In genomic region chr19:5940173-5940572, GRCm38 (mm10) we compare ENCODE assay signal across 10 mouse cellular contexts. TPM values are rescaled to one million over a fixed set of nuclear protein-coding genes. Genes with fewer than 3 reads are reported as not detected.
DNase-seq lines count a peak whose midpoint lies in the region; ATAC-seq and TF ChIP-seq lines count a peak whose summit lies in the region.
"Had no signal": no experiment of that assay in that cellular context is flagged by ENCODE, and none has a peak within 500 bp of the region (broad histone marks: within the 10 kb centered on the region; RNA-seq: fewer than 3 reads in every experiment).

No protein-coding gene starts in this region.

- H3K4me2 ChIP-seq in midbrain, postnatal 0 days (ENCODE audit: low read depth, low read length, poor library complexity, severe bottlenecking): no peak overlapping the region
- no peak overlapping the region for H3K4me2 ChIP-seq in midbrain, embryonic 15.5 days
- no peak overlapping the region for H3K4me2 ChIP-seq in stomach, postnatal 0 days (replicated peaks; ENCODE audit: low read depth)
- H3K4me2 ChIP-seq in midbrain, embryonic 11.5 days: no peak overlapping the region

- intact Hi-C loops in heart, adult 2 months (cut with DNase I): loop anchor here (1.0 to 2.0 kb wide), 2 partner anchors 12 to 15 kb away; partner anchors contain the start of gene Cdc42ep2

- no peaks in the 10 kb centered on the region for H3K79me2 ChIP-seq in heart, adult 2 months (replicated peaks; ENCODE audit: control insufficient read depth, insufficient read depth, low read length)

- no peak overlapping the region for H3K27ac ChIP-seq in midbrain, postnatal 0 days (ENCODE audit: low read depth, low read length)
- no peak overlapping the region for H3K27ac ChIP-seq in midbrain, embryonic 15.5 days
- peak overlapping the region; percentile 73 for H3K27ac ChIP-seq in heart, adult 2 months
- peak overlapping the region; percentile 70 for H3K27ac ChIP-seq in stomach, postnatal 0 days (replicated peaks)
- H3K27ac ChIP-seq in midbrain, embryonic 11.5 days (ENCODE audit: low read depth, low read length): no peak overlapping the region

- H3K9me3 ChIP-seq in midbrain, postnatal 0 days (ENCODE audit: low read length): no peaks in the 10 kb centered on the region
- no peaks in the 10 kb centered on the region for H3K9me3 ChIP-seq in midbrain, embryonic 15.5 days
- no peaks in the 10 kb centered on the region for H3K9me3 ChIP-seq in stomach, postnatal 0 days (ENCODE audit: control insufficient read depth, low read length)
- H3K9me3 ChIP-seq in midbrain, embryonic 11.5 days (ENCODE audit: control insufficient read depth, low read length): no peaks in the 10 kb centered on the region

- H3K4me1 ChIP-seq in midbrain, postnatal 0 days (ENCODE audit: insufficient read depth, low read length): peaks cover 5% of the 10 kb centered on the region; the same call in 1 of the 2 replicates
- peaks cover 10% of the 10 kb centered on the region for H3K4me1 ChIP-seq in midbrain, embryonic 15.5 days
- peaks cover 36% of the 10 kb centered on the region for H3K4me1 ChIP-seq in heart, adult 2 months (ENCODE audit: control insufficient read depth, insufficient read depth, low read length)
- peaks cover 19% of the 10 kb centered on the region for H3K4me1 ChIP-seq in stomach, postnatal 0 days (replicated peaks; ENCODE audit: control insufficient read depth, insufficient read depth)
- H3K4me1 ChIP-seq in midbrain, embryonic 11.5 days (ENCODE audit: control insufficient read depth, insufficient read depth, low read length): peaks cover 14% of the 10 kb centered on the region

- no peaks in the 10 kb centered on the region for H3K36me3 ChIP-seq in midbrain, postnatal 0 days (ENCODE audit: insufficient read depth, low read length)
- no peaks in the 10 kb centered on the region for H3K36me3 ChIP-seq in midbrain, embryonic 15.5 days (replicated peaks)
- no peaks in the 10 kb centered on the region for H3K36me3 ChIP-seq in heart, adult 2 months (ENCODE audit: control insufficient read depth, insufficient read depth, low read length)
- H3K36me3 ChIP-seq in stomach, postnatal 0 days (ENCODE audit: control insufficient read depth, insufficient read depth, low read length): no peaks in the 10 kb centered on the region; the same call in 1 of the 2 replicates
- peaks cover 4% of the 10 kb centered on the region; the same call in 1 of the 2 replicates for H3K36me3 ChIP-seq in midbrain, embryonic 11.5 days (ENCODE audit: control insufficient read depth, insufficient read depth, low read length)

- H3K9ac ChIP-seq in midbrain, postnatal 0 days (replicated peaks; ENCODE audit: low read length, poor library complexity, severe bottlenecking): no peak overlapping the region
- H3K9ac ChIP-seq in midbrain, embryonic 15.5 days: no peak overlapping the region
- H3K9ac ChIP-seq in heart, adult 2 months (ENCODE audit: low read depth, low read length): peak overlapping the region; percentile 3; the same call in 1 of the 2 replicates
- no peak overlapping the region for H3K9ac ChIP-seq in stomach, postnatal 0 days (ENCODE audit: low read length)
- no peak overlapping the region for H3K9ac ChIP-seq in midbrain, embryonic 11.5 days (ENCODE audit: low read length)

- no peak for ATAC-seq in midbrain, postnatal 0 days (ENCODE audit: low FRiP score)
- no peak for ATAC-seq in midbrain, embryonic 15.5 days (replicated peaks)
- no peak for ATAC-seq in stomach, postnatal 0 days (ENCODE audit: low FRiP score, low TSS enrichment)
- no peak for ATAC-seq in midbrain, embryonic 11.5 days (ENCODE audit: low FRiP score)

- H3K4me3 ChIP-seq in midbrain, postnatal 0 days (ENCODE audit: low read depth, low read length): no peak overlapping the region
- no peak overlapping the region for H3K4me3 ChIP-seq in midbrain, embryonic 15.5 days
- no peak overlapping the region for H3K4me3 ChIP-seq in heart, adult 2 months
- no peak overlapping the region for H3K4me3 ChIP-seq in stomach, postnatal 0 days (ENCODE audit: low read depth, low read length)
- no peak overlapping the region for H3K4me3 ChIP-seq in midbrain, embryonic 11.5 days (ENCODE audit: low read depth, low read length)

- DNase-seq in midbrain, postnatal 0 days (ENCODE audit: low spot score): peak; percentile 85
- peak; percentile 93 for DNase-seq in cerebellum, adult 11-12 months
- DNase-seq in heart, adult 2 months: peak; percentile 82 to 87
- peak; percentile 95 for DNase-seq in kidney, postnatal 14 days
- peak; percentile 51 for DNase-seq in stomach, postnatal 0 days (ENCODE audit: low spot score)
- no peak for DNase-seq in thymus, postnatal 0 days (ENCODE audit: low spot score)
- no peak for DNase-seq in midbrain, embryonic 11.5 days (ENCODE audit: low spot score, missing footprints)

- TF ChIP-seq CTCF in midbrain, postnatal 0 days (IDR thresholded peaks at IDR 0.05): no peak
- TF ChIP-seq CTCF in heart, adult 2 months (IDR thresholded peaks at IDR 0.05): no peak
- TF ChIP-seq CTCF in stomach, postnatal 0 days (IDR thresholded peaks at IDR 0.05; ENCODE audit: low read depth): no peak

- TF ChIP-seq EP300 in heart, adult 2 months (IDR thresholded peaks at IDR 0.05; ENCODE audit: insufficient read depth, low read depth, low read length): peak; percentile 82; the same call in 1 of the 2 replicates
- TF ChIP-seq EP300 in stomach, postnatal 0 days (optimal IDR thresholded peaks at IDR 0.05): no peak

- H3K27me3 ChIP-seq in midbrain, postnatal 0 days (ENCODE audit: insufficient read depth, low read length): no peaks in the 10 kb centered on the region
- H3K27me3 ChIP-seq in midbrain, embryonic 15.5 days (replicated peaks): no peaks in the 10 kb centered on the region
- H3K27me3 ChIP-seq in heart, adult 2 months (ENCODE audit: control insufficient read depth, insufficient read depth, low read length): no peaks in the 10 kb centered on the region
- H3K27me3 ChIP-seq in stomach, postnatal 0 days (ENCODE audit: control insufficient read depth, insufficient read depth, low read length): no peaks in the 10 kb centered on the region
- no peaks in the 10 kb centered on the region for H3K27me3 ChIP-seq in midbrain, embryonic 11.5 days (ENCODE audit: control insufficient read depth, insufficient read depth, low read length)

- peak; percentile 48; the same call in 1 of the 2 replicates for TF ChIP-seq POLR2A in heart, adult 2 months (IDR thresholded peaks at IDR 0.05; ENCODE audit: insufficient read depth, low read depth, low read length)

- WGBS in midbrain, postnatal 0 days: 62% methylated on average over 4 of the region's 4 CpGs
- 62% methylated on average over 4 of the region's 4 CpGs for WGBS in midbrain, embryonic 15.5 days
- 36% methylated on average over 4 of the region's 4 CpGs for WGBS in heart, adult 2 months
- WGBS in stomach, postnatal 0 days: 31% methylated on average over 4 of the region's 4 CpGs
- WGBS in midbrain, embryonic 11.5 days: 89% methylated on average over 4 of the region's 4 CpGs

RNA-seq across cellular contexts. Expression of gene Cdc42ep2, which starts 15.6 kb away (rescaled TPM):
- total RNA-seq in midbrain, postnatal 0 days (2014; rRNA removed): 20.6 and 28.4 TPM in 2 replicates
- 19.2 and 20.9 TPM in 2 replicates for polyA plus RNA-seq in midbrain, postnatal 0 days (2015; fragmentation: Nextera tagmentation; extraction: Ambion mirVana)
- 16.3 and 16.7 TPM in 2 replicates for polyA plus RNA-seq in midbrain, embryonic 15.5 days (2015; fragmentation: Nextera tagmentation; extraction: Ambion mirVana)
- 1 to 10 TPM; 8.0 to 8.4 TPM for total RNA-seq in heart, adult 2 months (2021)
- polyA plus RNA-seq in heart, adult 2 months (2012; rRNA removed): 11.7 and 19.0 TPM in 2 replicates
- polyA plus RNA-seq in stomach, postnatal 0 days (2015; fragmentation: Nextera tagmentation; extraction: Ambion mirVana): 7.9 and 8.1 TPM in 2 replicates
- polyA plus RNA-seq in thymus, postnatal 0 days (2015; fragmentation: Nextera tagmentation; extraction: Ambion mirVana): 5.2 and 6.7 TPM in 2 replicates
- 2.2 and 2.5 TPM in 2 replicates for polyA plus RNA-seq in midbrain, embryonic 11.5 days (2014; fragmentation: Nextera tagmentation; extraction: Ambion mirVana)

RNA-seq across cellular contexts. Expression of gene Pola2, which starts 23.8 kb away (rescaled TPM):
- 17.8 and 21.6 TPM in 2 replicates for total RNA-seq in midbrain, postnatal 0 days (2014; rRNA removed)
- polyA plus RNA-seq in midbrain, postnatal 0 days (2015; fragmentation: Nextera tagmentation; extraction: Ambion mirVana): 16.7 and 16.9 TPM in 2 replicates
- polyA plus RNA-seq in midbrain, embryonic 15.5 days (2015; fragmentation: Nextera tagmentation; extraction: Ambion mirVana): 25.3 and 25.4 TPM in 2 replicates
- total RNA-seq in heart, adult 2 months (2021): 10 to 100 TPM in 1 of 2 experiments, 1 to 10 TPM in 1; 8.6 to 10.9 TPM
- 27.9 and 38.7 TPM in 2 replicates for polyA plus RNA-seq in heart, adult 2 months (2012; rRNA removed)
- polyA plus RNA-seq in stomach, postnatal 0 days (2015; fragmentation: Nextera tagmentation; extraction: Ambion mirVana): 20.4 and 21.2 TPM in 2 replicates
- 61.4 and 71.4 TPM in 2 replicates for polyA plus RNA-seq in thymus, postnatal 0 days (2015; fragmentation: Nextera tagmentation; extraction: Ambion mirVana)
- 74.4 and 82.7 TPM in 2 replicates for polyA plus RNA-seq in midbrain, embryonic 11.5 days (2014; fragmentation: Nextera tagmentation; extraction: Ambion mirVana)

RNA-seq across cellular contexts. Expression of gene Dpf2, which starts 27.4 kb away (rescaled TPM):
- total RNA-seq in midbrain, postnatal 0 days (2014; rRNA removed): 52.9 and 84.7 TPM in 2 replicates
- 57.7 and 61.0 TPM in 2 replicates for polyA plus RNA-seq in midbrain, postnatal 0 days (2015; fragmentation: Nextera tagmentation; extraction: Ambion mirVana)
- 122 and 130 TPM in 2 replicates for polyA plus RNA-seq in midbrain, embryonic 15.5 days (2015; fragmentation: Nextera tagmentation; extraction: Ambion mirVana)
- total RNA-seq in heart, adult 2 months (2021): 10 to 100 TPM; 82.3 to 83.5 TPM
- polyA plus RNA-seq in heart, adult 2 months (2012; rRNA removed): 71.8 and 104 TPM in 2 replicates
- polyA plus RNA-seq in stomach, postnatal 0 days (2015; fragmentation: Nextera tagmentation; extraction: Ambion mirVana): 47.0 and 54.9 TPM in 2 replicates
- polyA plus RNA-seq in thymus, postnatal 0 days (2015; fragmentation: Nextera tagmentation; extraction: Ambion mirVana): 104 and 116 TPM in 2 replicates
- polyA plus RNA-seq in midbrain, embryonic 11.5 days (2014; fragmentation: Nextera tagmentation; extraction: Ambion mirVana): 200 and 203 TPM in 2 replicates

RNA-seq across cellular contexts. Expression of gene Slc22a20, which starts 45.8 kb away (rescaled TPM):
- not detected in 2 replicates for total RNA-seq in midbrain, postnatal 0 days (2014; rRNA removed)
- not detected in 2 replicates for polyA plus RNA-seq in midbrain, postnatal 0 days (2015; fragmentation: Nextera tagmentation; extraction: Ambion mirVana)
- not detected in 2 replicates for polyA plus RNA-seq in midbrain, embryonic 15.5 days (2015; fragmentation: Nextera tagmentation; extraction: Ambion mirVana)
- total RNA-seq in heart, adult 2 months (2021): not detected
- polyA plus RNA-seq in heart, adult 2 months (2012; rRNA removed): not detected in 2 replicates
- polyA plus RNA-seq in stomach, postnatal 0 days (2015; fragmentation: Nextera tagmentation; extraction: Ambion mirVana): not detected in 2 replicates
- polyA plus RNA-seq in thymus, postnatal 0 days (2015; fragmentation: Nextera tagmentation; extraction: Ambion mirVana): not detected in 2 replicates
- polyA plus RNA-seq in midbrain, embryonic 11.5 days (2014; fragmentation: Nextera tagmentation; extraction: Ambion mirVana): not detected in 2 replicates
- total RNA-seq: adrenal gland, adult 18-20 months had no signal
- polyA plus RNA-seq: limb, embryonic 11.5 days had no signal

RNA-seq across cellular contexts. Expression of gene Tigd3, which starts 46.2 kb away (rescaled TPM):
- 9.0 and 11.4 TPM in 2 replicates for total RNA-seq in midbrain, postnatal 0 days (2014; rRNA removed)
- 10.6 and 10.9 TPM in 2 replicates for polyA plus RNA-seq in midbrain, postnatal 0 days (2015; fragmentation: Nextera tagmentation; extraction: Ambion mirVana)
- polyA plus RNA-seq in midbrain, embryonic 15.5 days (2015; fragmentation: Nextera tagmentation; extraction: Ambion mirVana): 13.8 and 16.4 TPM in 2 replicates
- total RNA-seq in heart, adult 2 months (2021): under 1 TPM; 0.14 to 0.47 TPM
- polyA plus RNA-seq in heart, adult 2 months (2012; rRNA removed): 0.25 and 0.67 TPM in 2 replicates
- polyA plus RNA-seq in stomach, postnatal 0 days (2015; fragmentation: Nextera tagmentation; extraction: Ambion mirVana): 0.77 and 1.0 TPM in 2 replicates
- 3.3 and 4.1 TPM in 2 replicates for polyA plus RNA-seq in thymus, postnatal 0 days (2015; fragmentation: Nextera tagmentation; extraction: Ambion mirVana)
- 7.3 and 8.3 TPM in 2 replicates for polyA plus RNA-seq in midbrain, embryonic 11.5 days (2014; fragmentation: Nextera tagmentation; extraction: Ambion mirVana)

Comparison
In these comparisons a context has a peak if more than half of its experiments do, and no peak if none do; other contexts are left out.
1. DNase-seq: peak in midbrain, postnatal 0 days (single experiment), cerebellum, adult 11-12 months (single experiment), heart, adult 2 months (2 of 2), kidney, postnatal 14 days (single experiment) and stomach, postnatal 0 days (single experiment); none in thymus, postnatal 0 days (single experiment) and midbrain, embryonic 11.5 days (single experiment).
2. H3K27ac ChIP-seq: peak in heart, adult 2 months (single experiment) and stomach, postnatal 0 days (single experiment); none in midbrain, postnatal 0 days (single experiment), midbrain, embryonic 15.5 days (single experiment) and midbrain, embryonic 11.5 days (single experiment).